Mouse (Mus musculus): ENCODE results near the gene Natd1.
A peak's percentile ranks its signal among the peaks of the same experiment; 100 is the strongest.

Gene Natd1

DNA sequence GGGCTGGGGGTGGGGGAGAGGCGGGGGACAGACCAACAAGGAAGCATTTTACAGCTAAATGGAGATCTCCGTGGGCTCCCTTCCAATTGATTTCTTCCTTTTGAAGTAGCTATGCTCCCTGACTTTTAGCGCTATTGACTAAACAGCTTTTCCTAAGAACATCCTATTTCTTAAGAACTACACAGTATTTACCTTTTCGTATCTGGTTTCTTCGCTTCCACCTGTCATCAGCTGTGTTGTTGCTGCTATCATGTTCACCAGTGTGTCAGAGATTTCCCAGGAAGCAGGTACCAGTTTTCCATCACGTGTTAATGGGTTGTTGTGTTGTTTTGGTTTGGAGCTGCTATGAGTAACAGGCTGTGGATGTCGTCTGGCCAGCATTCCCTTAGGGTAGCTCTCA is at the start of gene Natd1:
Gene Natd1, minus strand, starts transcription at position 260 of the 400 bp plus-strand sequence.
- no peak for DNase-seq

DNA sequence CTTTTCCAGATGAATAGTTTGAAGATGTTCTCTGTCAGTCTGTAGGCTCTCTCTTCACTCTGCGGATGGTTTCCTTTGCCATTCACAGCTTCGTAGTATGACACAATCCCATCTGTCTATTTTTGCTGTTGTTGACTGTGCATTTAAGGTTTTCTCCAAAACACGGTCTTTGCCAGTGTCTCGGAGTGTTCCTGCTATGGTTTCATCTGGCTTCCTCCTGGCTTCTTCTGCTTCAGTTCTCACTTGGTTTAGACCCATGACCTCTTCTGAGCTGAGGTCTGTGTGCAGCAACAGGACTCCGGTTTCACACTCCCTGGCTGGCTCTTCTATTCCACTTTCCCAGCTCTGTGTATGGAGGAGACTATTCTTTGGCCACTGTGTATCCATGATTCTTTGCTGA is 48.2 kb upstream of the Natd1 start:
- DNase-seq, result no peak

- no peak for DNase-seq
These were observed 46.6 kb upstream of the Natd1 start for GRCm38 (mm10) chr11:60961176-60961575.

- DNase-seq, result no peak
These were observed 44.4 kb upstream of the Natd1 start for GRCm38 (mm10) chr11:60958948-60959347.

- no peak for DNase-seq
These were observed 41.3 kb upstream of the Natd1 start for GRCm38 (mm10) chr11:60955621-60956383.

DNA sequence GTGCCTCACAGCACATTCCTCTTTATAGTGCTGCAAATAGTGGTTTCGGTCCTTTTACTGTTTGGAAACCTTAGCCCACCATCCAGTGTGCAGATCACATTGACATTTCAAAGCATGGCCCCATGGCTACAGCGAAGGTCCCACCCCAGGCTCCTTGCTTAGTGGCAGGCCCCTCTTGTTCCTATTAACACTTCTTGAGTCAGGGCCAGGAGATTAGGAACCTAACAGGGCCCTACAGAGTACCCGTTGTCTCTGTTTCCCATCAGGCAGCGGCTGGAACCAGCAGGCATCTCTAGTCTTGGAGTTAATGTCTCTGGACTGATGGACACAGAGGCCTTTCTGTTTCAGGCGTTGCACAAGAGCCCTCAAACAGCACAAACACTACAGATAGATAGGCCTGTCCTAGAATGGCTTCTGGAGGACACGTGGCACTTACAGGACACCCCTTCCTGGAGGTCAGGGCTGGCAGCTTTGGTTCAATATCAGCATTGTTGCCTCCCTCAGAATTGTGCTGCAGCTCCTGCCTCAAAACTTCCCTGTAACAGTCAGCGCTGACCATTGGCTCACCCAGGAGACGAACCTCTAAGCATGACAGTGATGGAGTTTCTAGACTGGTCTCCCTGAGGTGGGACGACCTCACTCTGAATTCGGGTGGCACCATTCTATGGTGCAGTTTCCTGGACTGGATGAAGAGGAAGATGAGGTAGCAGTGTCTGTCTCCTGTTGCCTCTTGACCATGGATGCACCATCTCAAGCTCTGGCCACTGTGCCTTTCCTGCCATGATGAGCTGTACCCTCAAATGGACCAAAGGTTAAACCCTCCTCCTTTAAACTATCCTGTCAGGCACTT is 39.9 kb upstream of the Natd1 start:
- DNase-seq, result no peak

GRCm38 (mm10) chr11:60953803-60954202 is 39.3 kb upstream of the Natd1 start:
- peak; percentile 94 for DNase-seq

GRCm38 (mm10) chr11:60952986-60953385 is 38.4 kb upstream of the Natd1 start:
- no peak for DNase-seq

GRCm38 (mm10) chr11:60952362-60952761 is 37.8 kb upstream of the Natd1 start:
- no peak for DNase-seq

DNA sequence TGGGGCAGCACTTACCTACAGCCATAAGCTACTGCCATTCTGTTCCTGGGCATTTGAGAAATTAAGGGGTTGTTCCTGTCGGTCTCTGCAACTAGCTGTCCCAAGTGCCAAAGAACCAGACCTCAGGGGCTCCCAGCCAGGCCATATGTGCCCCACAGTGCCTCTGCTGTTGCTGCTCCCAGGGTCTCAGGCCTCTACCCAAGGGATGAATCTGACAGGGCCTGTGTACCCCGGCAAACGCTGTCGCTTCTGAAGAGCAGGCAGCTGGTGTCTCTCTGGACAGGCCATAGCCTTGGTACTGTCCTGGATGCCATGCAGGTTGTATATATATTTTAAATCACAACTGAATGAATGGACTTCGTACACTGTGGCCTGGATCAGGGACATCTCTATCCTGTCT is 37.3 kb upstream of the Natd1 start:
- DNase-seq, result no peak

GRCm38 (mm10) chr11:60945003-60945402 is 30.5 kb upstream of the Natd1 start:
- no peak for DNase-seq

- no peak for DNase-seq
These were observed 27.9 kb upstream of the Natd1 start for GRCm38 (mm10) chr11:60942263-60943015.

GRCm38 (mm10) chr11:60941370-60941769 is 26.8 kb upstream of the Natd1 start:
- DNase-seq, result peak; percentile 87

DNA sequence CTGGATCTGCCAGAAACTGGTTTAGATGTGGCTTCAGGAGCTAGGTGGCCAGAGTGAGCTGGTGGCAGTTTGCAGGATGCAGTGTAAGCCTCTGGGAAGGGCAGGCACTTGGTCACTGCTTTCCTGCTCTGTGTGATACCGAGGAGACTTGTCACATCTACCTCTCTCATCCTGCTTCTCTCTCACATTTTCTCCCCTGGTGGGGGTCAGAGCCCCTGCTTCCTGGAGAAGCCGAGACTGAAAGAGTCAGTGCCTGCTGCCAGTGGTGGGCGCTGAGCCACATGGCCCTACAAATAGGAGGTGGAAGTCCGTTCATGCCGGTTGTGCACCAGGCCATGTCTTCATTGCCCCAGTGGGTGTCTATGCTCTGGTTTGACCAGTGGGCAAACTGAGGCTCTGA is 26.0 kb upstream of the Natd1 start:
- DNase-seq, result no peak

GRCm38 (mm10) chr11:60939487-60939886 is 24.9 kb upstream of the Natd1 start:
- no peak for DNase-seq

GRCm38 (mm10) chr11:60937611-60938010 is 23.1 kb upstream of the Natd1 start:
- DNase-seq, result no peak

- DNase-seq, result no peak
These were observed 21.4 kb upstream of the Natd1 start for GRCm38 (mm10) chr11:60935975-60936373.

DNA sequence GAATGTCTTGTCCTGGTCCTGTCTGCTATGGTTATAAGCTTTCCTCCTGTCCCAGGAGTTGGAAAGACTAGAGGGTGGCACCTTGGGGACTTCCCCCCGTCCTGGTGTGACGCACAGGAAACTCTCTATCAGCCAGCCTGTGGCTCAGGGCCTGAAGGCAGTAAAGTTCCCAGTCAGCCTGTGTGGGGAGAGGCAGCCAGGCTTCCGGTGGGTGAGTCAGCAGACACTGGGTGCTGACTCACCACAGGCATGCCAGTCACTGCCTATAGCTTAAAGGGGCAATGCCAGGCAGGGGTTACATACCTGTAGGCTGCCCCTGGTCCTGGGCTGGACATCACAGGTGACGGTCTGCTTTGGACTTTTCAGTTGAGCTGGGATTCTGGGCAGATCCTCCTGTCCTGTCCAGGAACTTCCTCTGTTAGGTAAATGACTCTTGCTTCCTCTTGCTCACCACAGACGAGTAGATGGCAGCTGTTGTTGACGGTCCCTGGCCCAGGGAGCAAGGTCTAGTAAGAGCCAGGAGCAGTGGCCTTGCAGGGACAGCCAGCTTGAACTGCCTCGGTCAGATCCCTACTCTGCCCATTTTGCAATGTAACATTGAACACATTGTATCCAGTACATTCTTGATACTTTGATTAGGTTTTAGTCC is 20.9 kb upstream of the Natd1 start:
- no peak for DNase-seq

DNA sequence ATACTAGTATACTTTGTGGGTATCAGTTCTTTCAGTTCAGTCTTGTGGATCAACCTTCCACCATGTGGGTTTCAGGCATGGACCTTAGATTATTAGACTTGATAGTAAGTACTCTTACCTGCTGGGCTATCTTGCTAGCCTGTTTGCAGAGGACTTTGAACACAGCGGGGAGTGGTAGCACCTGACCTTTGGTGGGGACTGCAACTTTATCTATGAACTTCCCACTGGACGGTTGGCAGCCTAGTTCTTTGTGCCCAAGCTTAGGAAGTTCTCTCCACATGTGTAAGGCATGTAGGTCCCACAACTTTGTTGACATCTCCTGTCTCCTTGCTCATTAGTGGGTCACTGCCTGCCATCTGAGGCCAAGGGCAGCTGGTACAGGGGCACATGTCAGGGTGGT is 20.2 kb upstream of the Natd1 start:
- no peak for DNase-seq

DNA sequence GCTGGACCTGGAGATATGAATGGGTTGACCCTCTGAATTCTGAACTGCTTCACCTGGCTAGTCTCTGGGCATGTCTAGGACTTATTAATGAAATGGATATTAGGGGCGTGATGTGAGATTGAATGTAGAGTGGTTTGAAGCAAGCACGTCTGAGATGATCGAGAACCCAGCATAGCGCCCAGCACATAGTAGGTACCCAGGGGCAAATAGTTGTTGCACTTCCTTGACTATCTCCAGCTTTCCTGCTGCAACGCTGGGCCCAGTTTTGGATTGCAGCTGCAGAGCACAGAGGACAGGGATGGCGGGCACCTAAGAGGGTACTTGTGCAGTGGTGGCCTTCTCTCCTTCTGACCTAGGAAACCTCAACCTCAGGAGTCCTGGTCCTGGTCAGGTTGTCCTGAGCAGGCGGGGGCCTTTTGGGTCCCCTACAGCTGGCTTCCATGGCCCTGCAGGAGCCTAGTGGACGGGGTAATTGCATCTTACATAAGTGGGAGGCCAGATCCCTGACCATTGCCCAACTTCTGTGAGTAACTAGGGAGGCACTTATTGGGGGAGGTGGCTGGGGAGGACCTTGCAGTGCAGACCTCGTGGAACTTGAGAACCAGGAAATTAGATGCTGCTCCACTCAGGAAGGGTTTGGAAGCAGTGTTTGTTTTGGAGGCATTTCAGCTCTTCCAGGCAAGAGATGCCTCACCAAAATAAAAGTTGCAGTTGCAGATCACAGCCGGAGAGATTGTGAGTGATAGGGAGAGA is 18.8 kb upstream of the Natd1 start:
- no peak for DNase-seq

GRCm38 (mm10) chr11:60932503-60933020 is 18.0 kb upstream of the Natd1 start:
- DNase-seq, result no peak

Data from retina, postnatal 1 day (tissue).